Mouse (Mus musculus) CH12.LX (cell line): ENCODE measurements around the gene Kcnj10. TPM values are rescaled to one million over a fixed set of nuclear protein-coding genes. Genes with fewer than 3 reads are reported as not detected.
A peak's percentile ranks its signal among the peaks of the same experiment; 100 is the strongest.

Experiments used
- DNase-seq: peaks from one replicate; pipeline ENCODE4 v3.0.0-alpha.2; 2013; ENCODE audit errors: extremely low read depth
- H3K27ac ChIP-seq: 2 replicates; pipeline ENCODE4 v1.5.1; 2012; ENCODE audit warnings: low read depth, mild to moderate bottlenecking, control low read depth, moderate library complexity; ENCODE audit not compliant: insufficient read depth
- H3K27me3 ChIP-seq: replicated peaks from 2 replicates; pipeline ENCODE3; 2012; ENCODE audit warnings: inconsistent platforms
- H3K36me3 ChIP-seq, 2 experiments: replicated peaks in 1 of 2; 2 replicates each; pipeline versions ENCODE3 to v1.6.1; 2012; ENCODE audit warnings: inconsistent platforms in 1 of 2, low read length in 1 of 2, mild to moderate bottlenecking in 1 of 2, mixed read lengths in 1 of 2, moderate library complexity in 1 of 2; ENCODE audit not compliant: control insufficient read depth in 1 of 2, insufficient read depth in 1 of 2
- H3K4me1 ChIP-seq, 2 experiments: 2 replicates each; pipeline ENCODE4 v1.6.1; 2012; ENCODE audit warnings: inconsistent platforms in 1 of 2, moderate library complexity in 1 of 2; ENCODE audit not compliant: insufficient read depth in 2 of 2, control insufficient read depth in 1 of 2
- H3K4me2 ChIP-seq: 2 replicates; pipeline ENCODE4 v1.6.1; 2012; ENCODE audit warnings: low read depth, mild to moderate bottlenecking, control low read depth; ENCODE audit not compliant: poor library complexity, insufficient read depth, severe bottlenecking
- H3K4me3 ChIP-seq, 3 experiments: fragments of 150-350 bp in 1 of 3; sonication (generic) in 1 of 3; replicated peaks in 1 of 3; 2 replicates each; pipeline versions ENCODE3 to v1.5.1; 2011 to 2012; ENCODE audit warnings: low read depth in 2 of 3, low read length in 2 of 3, mild to moderate bottlenecking in 2 of 3, moderate library complexity in 2 of 3, control low read depth in 1 of 3, improper control_type of control experiment in 1 of 3, inconsistent platforms in 1 of 3, mixed read lengths in 1 of 3; ENCODE audit not compliant: poor library complexity in 1 of 3
- H3K79me2 ChIP-seq: replicated peaks from 2 replicates; pipeline ENCODE4 v1.6.1; 2012; ENCODE audit warnings: mild to moderate bottlenecking, moderate library complexity; ENCODE audit not compliant: control insufficient read depth, poor library complexity, insufficient read depth, severe bottlenecking; ENCODE audit errors: extremely low read depth
- H3K9ac ChIP-seq: 2 replicates; pipeline ENCODE4 v1.6.1; 2012; ENCODE audit warnings: low read depth, mild to moderate bottlenecking, control low read depth, moderate library complexity; ENCODE audit not compliant: insufficient read depth
- H3K9me3 ChIP-seq: replicated peaks from 2 replicates; pipeline ENCODE3; 2012; ENCODE audit warnings: low read length, inconsistent platforms, mixed read lengths
- CHD1 ChIP-seq: IDR thresholded peaks from 2 replicates; pipeline ENCODE4 v1.6.1; 2012; ENCODE audit warnings: low read depth, low read length, improper control_type of control experiment, inconsistent platforms
- CTCF ChIP-seq, 2 experiments: IDR thresholded peaks in 1 of 2; conservative IDR thresholded peaks in 1 of 2; 2 replicates each; pipeline ENCODE4 v1.5.1; 2011 to 2012; ENCODE audit warnings: low read depth in 2 of 2, low read length in 2 of 2, improper control_type of control experiment in 1 of 2, inconsistent platforms in 1 of 2, mild to moderate bottlenecking in 1 of 2, moderate library complexity in 1 of 2
- E2F4 ChIP-seq: IDR thresholded peaks from 2 replicates; pipeline ENCODE4 v1.6.1; 2011; ENCODE audit warnings: low read depth, low read length, improper control_type of control experiment; ENCODE audit not compliant: insufficient replicate concordance
- GABPA ChIP-seq: IDR thresholded peaks from 2 replicates; pipeline ENCODE4 v1.6.1; 2012; ENCODE audit warnings: low read depth, low read length, improper control_type of control experiment, inconsistent platforms; ENCODE audit not compliant: insufficient replicate concordance
- IRF4 ChIP-seq: IDR thresholded peaks from 2 replicates; pipeline ENCODE4 v1.6.1; 2014; ENCODE audit warnings: low read depth, mild to moderate bottlenecking, inconsistent platforms, low read length, improper control_type of control experiment
- JUN ChIP-seq: IDR thresholded peaks from 2 replicates; pipeline ENCODE4 v1.6.1; 2011; ENCODE audit warnings: low read depth, mild to moderate bottlenecking, low read length, improper control_type of control experiment, moderate library complexity; ENCODE audit not compliant: insufficient read depth
- JUND ChIP-seq: conservative IDR thresholded peaks from 2 replicates; pipeline ENCODE4 v1.6.1; 2011; ENCODE audit warnings: low read depth, low read length, improper control_type of control experiment
- MAX ChIP-seq: IDR thresholded peaks from 2 replicates; pipeline ENCODE4 v1.6.1; 2011; ENCODE audit warnings: low read length, improper control_type of control experiment
- MAZ ChIP-seq: IDR thresholded peaks from 2 replicates; pipeline ENCODE4 v1.6.1; 2012; ENCODE audit warnings: low read depth, mild to moderate bottlenecking, inconsistent platforms, low read length, improper control_type of control experiment, moderate library complexity
- NRF1 ChIP-seq: IDR thresholded peaks from 2 replicates; pipeline ENCODE4 v1.6.1; 2014; ENCODE audit warnings: low read depth, mild to moderate bottlenecking, inconsistent platforms, low read length, improper control_type of control experiment, moderate library complexity
- POLR2AphosphoS2 ChIP-seq: IDR thresholded peaks from 2 replicates; pipeline ENCODE4 v1.6.1; 2011; ENCODE audit warnings: low read depth, low read length, improper control_type of control experiment
- RCOR1 ChIP-seq: conservative IDR thresholded peaks from 2 replicates; pipeline ENCODE4 v1.6.1; 2012; ENCODE audit warnings: low read depth, mild to moderate bottlenecking, inconsistent platforms, low read length, improper control_type of control experiment
- TBP ChIP-seq: conservative IDR thresholded peaks from 2 replicates; pipeline ENCODE4 v1.6.1; 2011; ENCODE audit warnings: low read depth, low read length, improper control_type of control experiment
- TCF12 ChIP-seq: IDR thresholded peaks from 2 replicates; pipeline ENCODE4 v1.6.1; 2014; ENCODE audit warnings: low read depth, mild to moderate bottlenecking, inconsistent platforms, low read length, improper control_type of control experiment
- UBTF ChIP-seq: IDR thresholded peaks from 2 replicates; pipeline ENCODE4 v1.6.1; 2012; ENCODE audit warnings: low read depth, mild to moderate bottlenecking, inconsistent platforms, low read length, improper control_type of control experiment, moderate library complexity
- USF1 ChIP-seq: IDR thresholded peaks from 2 replicates; pipeline ENCODE4 v1.6.1; 2014; ENCODE audit warnings: low read depth, mild to moderate bottlenecking, inconsistent platforms, low read length, improper control_type of control experiment
- ZKSCAN1 ChIP-seq: IDR thresholded peaks from 2 replicates; pipeline ENCODE4 v1.6.1; 2012; ENCODE audit warnings: low read depth, inconsistent platforms, low read length, improper control_type of control experiment, borderline replicate concordance
- ZNF384 ChIP-seq: IDR thresholded peaks from 2 replicates; pipeline ENCODE4 v1.6.1; 2012; ENCODE audit warnings: low read depth, low read length, improper control_type of control experiment, inconsistent platforms
- dilution Hi-C: fragments of 300-500 bp; cut with MboI; formaldehyde crosslinking; loops from 2 replicates; pipeline ENCODE4 v1.14.3; 2020; ENCODE audit warnings: low sequenced_read_pairs; ENCODE audit not compliant: extremely low pct_unique_long_range_greater_than_20kb, extremely low pct_ligation_motif_present
- in situ Hi-C: fragments of 300-500 bp; cut with MboI; formaldehyde crosslinking; loops from 3 replicates; pipeline ENCODE4 v1.14.3; 2019; ENCODE audit warnings: low sequenced_read_pairs, low pct_ligation_motif_present, low pct_unique_long_range_greater_than_20kb, mixed read lengths
- polyA plus RNA-seq: library from polyadenylated mRNA; unstranded; fragments of >175 nt; gene quantifications from 2 replicates; pipeline ENCODE4 v1.2.1, GENCODE M21; 2012; ENCODE audit warnings: low read depth; ENCODE audit not compliant: insufficient read length
- total RNA-seq, 2 experiments: library from RNA; depleted of rRNA; stranded (reverse); fragments of 300-350 nt in 1 of 2; fragments of >200 nt in 1 of 2; gene quantifications; 2 replicates each; pipeline ENCODE4 v1.2.3; 2012 to 2014

Gene Kcnj10
- total and polyA plus RNA-seq, 3 experiments, result 0.06 to 0.13 TPM; not detected in 1

DNA sequence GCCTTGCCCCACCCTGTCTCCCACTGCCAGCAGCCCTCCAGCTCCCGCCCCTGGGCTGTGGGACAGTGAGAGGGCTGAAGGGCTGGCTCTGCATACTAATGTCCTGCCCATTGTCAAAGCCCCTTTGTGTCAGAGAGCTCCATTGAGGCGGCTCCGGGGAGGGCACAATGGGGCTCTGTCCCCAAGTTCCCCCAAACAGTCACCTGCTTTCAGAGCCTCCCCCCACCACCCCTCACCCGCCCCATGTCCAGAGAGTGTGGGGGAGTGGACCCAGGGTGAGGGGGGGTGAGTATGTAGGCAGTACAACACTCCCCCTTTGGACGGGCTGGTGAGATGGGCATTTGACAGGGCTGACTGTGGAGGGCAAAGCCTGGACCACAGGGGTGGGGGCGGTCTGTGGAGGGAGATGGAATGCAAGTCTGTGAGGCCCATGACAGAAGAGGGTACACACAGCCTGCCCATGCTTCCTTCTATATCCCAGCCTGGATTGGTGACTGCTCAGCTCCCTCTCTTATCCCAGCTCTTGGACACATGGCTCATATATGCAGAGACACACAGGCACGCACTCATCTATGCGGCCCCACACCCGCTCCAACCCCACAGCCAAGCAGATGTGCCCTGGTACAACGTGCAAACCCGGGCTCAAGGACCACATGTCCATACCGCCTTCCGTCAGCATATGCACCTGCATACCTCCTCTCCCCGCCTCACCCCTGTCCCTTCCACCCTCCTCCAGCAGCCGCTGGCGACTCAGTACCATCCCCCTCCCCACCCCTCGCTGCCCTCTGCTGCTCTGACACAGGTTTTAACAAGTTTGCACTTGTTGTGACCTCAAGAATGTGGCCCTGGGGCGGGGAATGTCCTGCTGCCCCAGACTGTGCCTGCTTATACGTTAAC lies 9.2 kb downstream of the Kcnj10 start:
- peaks cover 61% of the 10 kb centered on the region for H3K27me3 ChIP-seq
- peak overlapping the region; percentile 54 for H3K4me2 ChIP-seq
- dilution Hi-C loops, result no loop called here
- DNase-seq, result peak; percentile 30
- no peaks in the 10 kb centered on the region for H3K79me2 ChIP-seq
- in situ Hi-C loops, result no loop called here
- no peaks in the 10 kb centered on the region for H3K36me3 ChIP-seq
- no peak overlapping the region for H3K9ac ChIP-seq
- H3K27ac ChIP-seq, result no peak overlapping the region
- TF ChIP-seq ZNF384 (no peak), NRF1 (no peak), JUND (no peak), POLR2AphosphoS2 (no peak), CHD1 (peak; percentile 98), MAZ (0 out of 2 replicates have a peak, but pooled peaks have one; percentile 40), GABPA (no peak), IRF4 (peak; percentile 10; the same call in 1 of the 2 replicates), TCF12 (peak; percentile 50; the same call in 1 of the 2 replicates)
- peaks cover 15 to 16% of the 10 kb centered on the region in 2 experiments for H3K4me1 ChIP-seq
- peak overlapping the region in 1 of 3 experiments; percentile 2 for H3K4me3 ChIP-seq
- no peaks in the 10 kb centered on the region for H3K9me3 ChIP-seq

GRCm38 (mm10) chr1:172352001-172352400 lies 11.0 kb downstream of the Kcnj10 start:
- no peak overlapping the region for H3K9ac ChIP-seq
- H3K27me3 ChIP-seq, result peaks cover 44% of the 10 kb centered on the region
- in situ Hi-C loops, result no loop called here

More at GRCm38 (mm10) chr1:172352001-172352400, 11.0 kb downstream of the Kcnj10 start:
- Histone ChIP-seq H3K36me3 (no peaks in the 10 kb centered on the region), H3K79me2 (no peaks in the 10 kb centered on the region), H3K4me2 (no peak overlapping the region), H3K27ac (no peak overlapping the region), H3K4me1 (peaks cover 8 to 13% of the 10 kb centered on the region in 2 experiments), H3K9me3 (no peaks in the 10 kb centered on the region), H3K4me3 (no peak overlapping the region)
- no peak for DNase-seq
- dilution Hi-C loops, result no loop called here
- TF ChIP-seq MAX (no peak), E2F4 (no peak), RCOR1 (no peak), USF1 (no peak), JUN (no peak), ZKSCAN1 (no peak), CTCF (conservative IDR thresholded peaks at IDR 0.05 in 1 of 2, IDR thresholded peaks at IDR 0.05 in 1 of 2; ENCODE audit: low read depth in 2 of 2, low read length in 2 of 2) (no peak), UBTF (no peak), TBP (no peak), CHD1 (no peak)
